Mouse (Mus musculus): ENCODE measurements around the gene Gsx1. TPM values are rescaled to one million over a fixed set of nuclear protein-coding genes. Genes with fewer than 3 reads are reported as not detected.

Gene Gsx1
- polyA plus RNA-seq (2012; rRNA removed) = 2.5 and 2.8 TPM in 2 replicates

GRCm38 (mm10) chr5:147188571-147188975, at the start of gene Gsx1:
Gene Gsx1 (plus strand): TSS chr5:147188696.

Other genes with a start within 250 kb of the Gsx1 start
- gene Gtf3a, start 240.0 kb upstream of the Gsx1 start, polyA plus RNA-seq (2012; rRNA removed) = 86.0 and 92.1 TPM in 2 replicates
- gene Mtif3, start 224.9 kb upstream of the Gsx1 start, polyA plus RNA-seq (2012; rRNA removed) = 19.9 and 23.2 TPM in 2 replicates
- 6.7 and 7.2 TPM in 2 replicates for gene Lnx2, start 112.1 kb upstream of the Gsx1 start, polyA plus RNA-seq (2012; rRNA removed)
- 103 and 104 TPM in 2 replicates for gene Polr1d, start 111.6 kb upstream of the Gsx1 start, polyA plus RNA-seq (2012; rRNA removed)
- gene Pdx1, start 81.3 kb downstream of the Gsx1 start, polyA plus RNA-seq (2012; rRNA removed) = not detected in 2 replicates
- gene Cdx2, start 118.6 kb downstream of the Gsx1 start, polyA plus RNA-seq (2012; rRNA removed) = not detected in 2 replicates
- gene Urad, start 133.7 kb downstream of the Gsx1 start, polyA plus RNA-seq (2012; rRNA removed) = not detected in 2 replicates
- 1.2 and 2.0 TPM in 2 replicates for gene Flt3, start 211.8 kb downstream of the Gsx1 start, polyA plus RNA-seq (2012; rRNA removed)
- gene Pan3, start 241.5 kb downstream of the Gsx1 start, polyA plus RNA-seq (2012; rRNA removed) = 43.6 and 44.1 TPM in 2 replicates